Mouse (Mus musculus): ENCODE measurements around the gene Fgfrl1.

GRCm38 (mm10) chr5:108697341-108697753 lies 5.2 kb downstream of the Fgfrl1 start:
- TF ChIP-seq CTCF (IDR thresholded peaks at IDR 0.05; ENCODE audit: control insufficient read depth, insufficient read depth, low read length) (no peak), POLR2A (IDR thresholded peaks at IDR 0.05; ENCODE audit: borderline replicate concordance, control insufficient read depth, low read depth, low read length) (no peak)

All from bone marrow, adult 2 months (tissue).